Mouse (Mus musculus): Measurements from ENCODE around the gene Zbtb4.

GRCm38 (mm10) chr11:69828832-69829231, 63.1 kb downstream of the Zbtb4 start:
- TF ChIP-seq HCFC1 (IDR thresholded peaks at IDR 0.05; ENCODE audit: borderline replicate concordance, insufficient read depth, low read length), result no peak
- TF ChIP-seq MAFK (IDR thresholded peaks at IDR 0.05; ENCODE audit: insufficient read depth, low read depth, low read length), result no peak
- no peak for TF ChIP-seq CHD2 (IDR thresholded peaks at IDR 0.05; ENCODE audit: low read depth, low read length)
